Mouse (Mus musculus) lung, embryonic 15.5 days (tissue): ENCODE results near the gene Nkg7. TPM values are rescaled to one million over a fixed set of nuclear protein-coding genes. Genes with fewer than 3 reads are reported as not detected.

Experiments
- ATAC-seq: fragments of 200-750 bp; cut with Nextera tagmentation; 2 replicates; pipeline ENCODE4 v1.8.0; 2017; ENCODE audit warnings: moderate number of reproducible peaks, borderline replicate concordance; ENCODE audit not compliant: low FRiP score, low TSS enrichment; ENCODE audit errors: extremely low read depth
- H3K27ac ChIP-seq: fragments of 300-500 bp; sonication (generic); 2 replicates; pipeline ENCODE4 v1.5.1; 2015; ENCODE audit warnings: moderate library complexity, mild to moderate bottlenecking, inconsistent platforms
- H3K27me3 ChIP-seq: fragments of 300-500 bp; sonication (generic); 2 replicates; pipeline ENCODE4 v1.6.1; 2015; ENCODE audit warnings: inconsistent platforms
- H3K36me3 ChIP-seq: fragments of 300-500 bp; sonication (generic); 2 replicates; pipeline ENCODE4 v1.6.1; 2015; ENCODE audit warnings: inconsistent platforms
- H3K4me1 ChIP-seq: fragments of 300-500 bp; sonication (generic); 2 replicates; pipeline ENCODE4 v1.6.1; 2015; ENCODE audit warnings: inconsistent platforms
- H3K4me2 ChIP-seq: fragments of 300-500 bp; sonication (generic); 2 replicates; pipeline ENCODE4 v1.6.1; 2015; ENCODE audit warnings: inconsistent platforms, mild to moderate bottlenecking, moderate library complexity
- H3K4me3 ChIP-seq: fragments of 300-500 bp; sonication (generic); 2 replicates; pipeline ENCODE4 v1.5.1; 2015; ENCODE audit warnings: mild to moderate bottlenecking, inconsistent platforms
- H3K9ac ChIP-seq: fragments of 300-500 bp; sonication (generic); 2 replicates; pipeline ENCODE4 v1.6.1; 2015; ENCODE audit warnings: inconsistent platforms
- H3K9me3 ChIP-seq: fragments of 300-500 bp; sonication (generic); 2 replicates; pipeline ENCODE4 v1.6.1; 2016; ENCODE audit warnings: inconsistent platforms
- WGBS: fragments of 180-500 bp; shearing (Covaris S2); methylation state at CpG from one replicate; pipeline ENCODE4 v1.1.7; 2015; 5-methylcytosine and 5-hydroxymethylcytosine counted together
- polyA plus RNA-seq: library from polyadenylated mRNA; unstranded; fragments of >200 nt; fragmentation: Nextera tagmentation; extraction: Ambion mirVana; gene quantifications from 2 replicates; pipeline ENCODE4 v1.2.1, GENCODE M21; 2015

Gene Nkg7
- polyA plus RNA-seq, 1 experiment from 2014 or later = 7.7 TPM

DNA sequence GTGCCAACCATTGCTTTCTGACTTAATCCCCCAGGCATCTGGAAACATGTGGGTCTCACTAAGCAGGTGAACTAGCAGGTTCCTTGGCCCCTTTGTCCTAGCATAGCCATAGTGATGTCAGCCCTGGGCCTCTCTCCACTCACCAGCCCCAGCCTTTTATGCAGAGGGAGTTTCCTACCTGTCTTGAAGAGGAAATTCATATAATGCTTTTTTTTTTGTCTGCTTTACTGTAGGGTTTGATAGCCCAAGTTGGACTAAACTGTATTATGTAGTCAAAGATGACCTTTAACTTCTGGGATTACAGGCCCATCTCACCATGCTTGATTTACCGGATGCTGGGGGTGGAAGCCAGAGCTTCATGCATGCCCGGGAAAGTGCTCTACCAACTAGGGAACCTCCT is 12.9 kb downstream of the Nkg7 start:
- H3K36me3 ChIP-seq = peaks cover 23% of the 10 kb centered on the region
- no peak for ATAC-seq
- 95% methylated on average over 2 of the region's 2 CpGs for WGBS
- peaks cover 5% of the 10 kb centered on the region for H3K4me1 ChIP-seq
- H3K9ac ChIP-seq = no peak overlapping the region
- no peak overlapping the region for H3K4me3 ChIP-seq
- H3K9me3 ChIP-seq = no peaks in the 10 kb centered on the region
- H3K27me3 ChIP-seq = no peaks in the 10 kb centered on the region
- H3K4me2 ChIP-seq = no peak overlapping the region
- no peak overlapping the region for H3K27ac ChIP-seq

DNA sequence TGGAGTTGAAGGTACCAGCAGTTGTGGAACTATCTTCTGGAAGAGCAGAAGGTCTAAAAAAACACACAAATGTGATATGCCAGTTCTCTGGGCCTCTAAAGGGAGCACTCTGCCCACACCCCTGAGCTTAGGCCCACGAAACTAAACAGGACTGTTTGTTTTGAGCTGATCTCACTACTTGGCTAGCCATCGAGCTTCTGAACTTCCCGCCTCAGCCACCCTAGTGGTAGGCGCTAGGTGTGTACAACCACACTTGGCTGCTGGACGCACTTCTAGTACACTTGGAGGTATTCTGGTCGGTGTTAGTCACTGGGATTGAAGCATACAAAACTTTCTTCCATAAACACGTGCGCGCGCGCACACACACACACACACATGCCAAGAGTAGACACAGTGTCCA is 14.9 kb downstream of the Nkg7 start:
- peaks cover 40% of the 10 kb centered on the region for H3K36me3 ChIP-seq
- no peak overlapping the region for H3K9ac ChIP-seq
- H3K27me3 ChIP-seq = no peaks in the 10 kb centered on the region
- H3K4me2 ChIP-seq = no peak overlapping the region
- H3K4me3 ChIP-seq = no peak overlapping the region
- no peaks in the 10 kb centered on the region for H3K4me1 ChIP-seq
- 92% methylated on average over 11 of the region's 11 CpGs for WGBS
- ATAC-seq = no peak
- H3K27ac ChIP-seq = no peak overlapping the region
- H3K9me3 ChIP-seq = no peaks in the 10 kb centered on the region

DNA sequence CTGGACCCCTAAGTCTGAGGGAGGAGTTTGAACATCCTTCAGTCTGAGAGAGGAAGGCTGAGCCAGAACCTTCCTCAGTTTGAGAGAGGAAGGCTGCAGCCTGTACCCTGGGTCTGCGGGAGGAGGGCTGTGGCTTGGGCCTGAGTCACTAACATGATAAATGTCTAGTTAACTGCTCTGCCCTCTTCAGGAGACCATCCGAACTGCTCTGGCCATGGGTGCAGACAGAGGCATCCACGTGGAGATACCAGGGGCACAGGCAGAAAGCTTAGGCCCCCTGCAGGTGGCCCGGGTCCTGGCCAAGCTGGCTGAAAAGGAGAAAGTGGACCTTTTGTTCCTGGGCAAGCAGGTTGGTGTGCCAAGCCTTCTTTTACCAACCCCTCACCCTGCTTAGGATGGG is 15.7 kb downstream of the Nkg7 start:
- Histone ChIP-seq H3K27me3 (no peaks in the 10 kb centered on the region), H3K9me3 (no peaks in the 10 kb centered on the region), H3K4me3 (no peak overlapping the region), H3K4me1 (no peaks in the 10 kb centered on the region), H3K27ac (no peak overlapping the region), H3K9ac (no peak overlapping the region), H3K36me3 (peaks cover 49% of the 10 kb centered on the region), H3K4me2 (no peak overlapping the region)
- no peak for ATAC-seq
- 39% methylated on average over 4 of the region's 4 CpGs for WGBS

DNA sequence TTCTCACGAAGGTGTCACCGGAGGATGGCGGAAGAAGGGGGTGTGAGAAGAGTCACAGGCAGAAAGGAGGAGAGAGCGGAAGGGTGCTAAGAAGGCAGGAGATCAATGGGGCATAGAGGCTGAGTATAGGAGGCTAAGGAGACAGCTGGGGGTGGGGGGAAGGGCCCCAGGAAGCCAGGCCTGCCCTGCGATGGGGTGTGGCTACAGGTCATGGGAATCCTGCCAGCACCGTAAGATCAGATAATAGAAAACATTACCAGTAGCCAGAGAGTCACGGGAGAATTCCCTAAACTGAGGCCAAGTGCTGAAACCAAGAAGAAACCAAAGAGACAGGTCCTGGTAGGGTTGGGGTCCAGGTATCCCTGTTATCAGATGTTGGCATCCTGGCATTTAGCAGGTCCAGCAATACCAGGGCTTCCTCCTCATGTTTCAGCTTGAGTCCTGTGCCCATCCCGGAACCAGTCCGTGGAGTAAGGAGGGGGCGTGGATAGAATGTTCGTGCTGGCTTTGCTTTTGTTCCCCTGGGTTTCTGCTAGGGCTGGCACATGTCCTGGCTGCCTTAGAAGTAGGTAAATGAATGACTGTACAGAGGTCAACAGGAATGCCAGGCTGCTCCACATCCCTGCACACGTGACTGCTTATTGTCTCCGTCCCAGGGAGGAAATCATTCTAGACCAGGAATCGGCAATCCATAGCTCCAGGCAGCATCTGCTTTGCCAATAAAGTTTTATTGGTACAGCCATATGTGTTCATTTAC is 16.9 kb downstream of the Nkg7 start:
- no peak for ATAC-seq
- Histone ChIP-seq H3K4me2 (no peak overlapping the region), H3K9ac (no peak overlapping the region), H3K4me1 (no peaks in the 10 kb centered on the region), H3K27ac (no peak overlapping the region), H3K4me3 (no peak overlapping the region), H3K27me3 (no peaks in the 10 kb centered on the region), H3K9me3 (no peaks in the 10 kb centered on the region), H3K36me3 (peaks cover 54% of the 10 kb centered on the region)
- WGBS = 79% methylated on average over 14 of the region's 14 CpGs

DNA sequence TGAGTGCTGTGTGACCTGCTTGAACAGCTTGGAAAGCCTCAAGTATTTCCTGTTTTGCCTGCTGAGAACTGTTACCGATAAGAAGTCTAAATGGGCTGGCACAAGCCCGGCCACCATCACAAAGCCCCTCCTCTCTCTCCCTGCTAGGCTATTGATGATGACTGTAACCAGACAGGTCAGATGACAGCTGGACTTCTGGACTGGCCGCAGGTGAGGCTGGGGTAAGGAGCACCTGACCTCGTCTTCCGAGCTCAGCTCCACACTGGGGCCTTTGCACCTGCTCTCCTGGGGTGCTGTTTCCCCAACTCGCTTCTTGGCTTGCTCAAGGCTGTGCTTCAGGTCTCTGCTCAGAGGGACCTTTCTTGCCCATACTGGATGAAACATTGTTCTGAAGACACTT is 17.5 kb downstream of the Nkg7 start:
- Histone ChIP-seq H3K9me3 (no peaks in the 10 kb centered on the region), H3K36me3 (peaks cover 54% of the 10 kb centered on the region), H3K4me1 (no peaks in the 10 kb centered on the region), H3K9ac (no peak overlapping the region), H3K27me3 (no peaks in the 10 kb centered on the region), H3K4me2 (no peak overlapping the region), H3K4me3 (no peak overlapping the region), H3K27ac (no peak overlapping the region)
- 73% methylated on average over 6 of the region's 6 CpGs for WGBS
- ATAC-seq = no peak

DNA sequence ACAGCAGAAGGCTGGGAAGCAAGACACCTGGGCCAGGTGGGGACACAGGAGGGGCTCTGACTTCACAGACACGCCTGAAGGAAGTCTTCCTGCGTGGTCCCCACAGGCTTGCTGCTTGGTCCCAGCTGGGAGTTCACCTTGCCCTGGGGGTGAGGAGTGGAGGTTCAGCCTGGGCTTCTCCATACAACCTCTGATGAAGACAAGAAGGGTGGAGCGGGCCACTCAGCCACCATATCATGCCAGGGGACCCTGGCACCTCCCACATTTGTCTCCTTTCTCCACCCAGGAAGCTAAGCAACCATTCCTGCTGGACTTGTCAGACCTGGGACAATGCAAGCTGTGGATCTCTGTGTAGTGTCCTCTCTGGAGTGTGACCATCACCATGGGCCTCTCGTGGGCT is 26.0 kb downstream of the Nkg7 start, which contains the start of gene Vsig10l:
Vsig10l (plus strand) TSS at position 301 of the 400 bp plus-strand sequence.
- WGBS = 57% methylated on average over 4 of the region's 4 CpGs
- no peak within 1 kb of the TSS for H3K4me3 ChIP-seq
- no peak within 1 kb of the TSS for H3K9ac ChIP-seq
- H3K4me2 ChIP-seq = no peak within 1 kb of the TSS
- H3K4me1 ChIP-seq = peaks cover 16% of the 10 kb centered on the region
- H3K36me3 ChIP-seq = 0 out of 2 replicates have a peak, but pooled peaks cover 3% of the 10 kb centered on the region
- no peak for ATAC-seq
- H3K9me3 ChIP-seq = no peaks in the 10 kb centered on the region
- peaks cover 9% of the 10 kb centered on the region for H3K27me3 ChIP-seq
- H3K27ac ChIP-seq = no peak within 1 kb of the TSS

DNA sequence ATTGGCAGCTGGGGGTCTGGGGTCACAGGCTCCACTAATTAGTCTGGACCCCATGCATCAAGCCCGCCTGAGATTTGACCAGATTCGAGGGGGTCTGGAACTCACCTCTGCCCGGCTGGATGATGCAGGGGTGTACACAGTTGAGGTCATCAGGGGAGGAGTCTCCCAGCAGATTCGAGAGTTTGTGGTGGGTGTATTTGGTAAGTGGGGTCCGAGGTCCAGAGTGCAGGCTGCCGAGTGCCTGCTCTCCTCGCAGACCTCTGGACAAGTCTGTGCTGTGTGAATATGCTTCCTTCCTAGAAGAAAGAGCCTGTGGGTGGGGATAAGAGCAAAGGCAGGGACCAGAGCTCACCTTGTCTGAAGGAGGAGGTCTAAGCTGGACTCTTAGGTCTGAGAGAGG is 27.1 kb downstream of the Nkg7 start:
- Histone ChIP-seq H3K4me1 (peaks cover 16% of the 10 kb centered on the region), H3K27ac (no peak overlapping the region), H3K4me3 (no peak overlapping the region), H3K9ac (no peak overlapping the region), H3K36me3 (no peaks in the 10 kb centered on the region), H3K27me3 (peaks cover 9% of the 10 kb centered on the region), H3K9me3 (no peaks in the 10 kb centered on the region), H3K4me2 (no peak overlapping the region)
- ATAC-seq = no peak
- WGBS = 68% methylated on average over 7 of the region's 7 CpGs

DNA sequence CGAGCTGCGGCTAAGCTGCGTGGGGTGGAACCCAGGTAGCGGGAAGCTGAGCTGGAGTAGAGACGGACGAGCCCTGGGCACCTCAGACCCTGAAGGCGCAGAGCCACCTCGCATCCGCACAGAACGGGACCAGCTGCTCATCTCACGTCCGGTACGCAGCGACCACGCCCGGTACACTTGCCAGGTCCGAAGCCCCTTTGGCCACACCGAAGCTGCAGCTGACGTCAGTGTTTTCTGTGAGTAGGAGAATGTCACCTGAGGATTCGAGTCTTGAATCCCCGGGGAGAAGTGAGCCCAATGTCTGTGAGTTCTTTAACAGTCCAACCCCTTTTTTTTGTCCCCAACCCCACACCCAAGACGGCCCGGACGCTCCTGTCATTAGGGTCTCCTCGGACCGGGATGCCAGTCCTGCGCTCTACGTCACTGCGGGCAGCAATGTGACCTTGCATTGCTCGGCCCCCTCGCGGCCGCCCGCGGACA is 28.0 kb downstream of the Nkg7 start:
- Histone ChIP-seq H3K27me3 (peaks cover 9% of the 10 kb centered on the region), H3K9me3 (no peaks in the 10 kb centered on the region), H3K36me3 (no peaks in the 10 kb centered on the region), H3K4me1 (peaks cover 16% of the 10 kb centered on the region), H3K4me2 (peak overlapping the region; percentile 95), H3K27ac (no peak overlapping the region), H3K9ac (peak overlapping the region; percentile 47; the same call in 1 of the 2 replicates), H3K4me3 (peak overlapping the region; percentile 51)
- 6% methylated on average over 35 of the region's 35 CpGs for WGBS
- no peak; the same call in 1 of the 2 replicates for ATAC-seq

DNA sequence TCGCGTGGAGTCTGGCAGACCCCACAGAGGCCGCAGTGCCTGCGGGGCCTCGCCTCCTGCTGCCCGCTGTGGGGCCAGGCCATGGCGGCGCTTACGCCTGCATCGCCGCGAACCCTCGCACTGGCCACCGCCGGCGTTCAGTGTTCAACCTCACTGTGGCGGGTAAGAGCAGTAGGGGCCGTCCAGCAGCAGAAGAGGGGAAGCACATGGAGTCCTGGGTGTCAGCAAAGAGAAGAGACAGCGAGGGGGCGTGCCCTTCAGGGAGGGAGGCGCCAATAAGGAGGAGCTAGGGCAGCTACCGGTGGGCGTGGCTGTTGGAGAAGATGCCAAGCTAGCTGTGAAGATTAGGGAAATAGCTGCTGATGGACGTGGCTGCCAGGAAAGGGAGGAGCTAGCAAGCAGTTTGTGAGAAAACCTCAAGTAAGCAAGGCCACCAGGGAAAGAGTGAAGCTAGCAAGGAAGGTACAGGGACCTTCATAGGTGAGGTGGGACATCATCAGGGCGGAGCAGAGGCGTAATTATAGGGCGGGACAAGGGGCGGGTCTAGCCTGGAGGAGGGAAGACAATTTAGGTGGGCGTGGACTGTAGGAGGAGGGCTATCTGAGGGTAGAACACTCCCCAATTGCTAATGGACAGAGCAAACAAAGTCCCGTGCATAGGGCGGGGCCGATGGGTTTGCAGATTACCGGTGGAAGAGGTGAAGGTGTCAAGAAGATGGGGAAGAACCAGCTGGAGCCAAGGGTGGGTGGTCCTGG is 28.6 kb downstream of the Nkg7 start:
- no peaks in the 10 kb centered on the region for H3K9me3 ChIP-seq
- peaks cover 9% of the 10 kb centered on the region for H3K27me3 ChIP-seq
- H3K27ac ChIP-seq = no peak overlapping the region
- peak overlapping the region; percentile 51 for H3K4me3 ChIP-seq
- ATAC-seq = peak; percentile 90
- peak overlapping the region; percentile 47; the same call in 1 of the 2 replicates for H3K9ac ChIP-seq
- H3K4me1 ChIP-seq = peaks cover 16% of the 10 kb centered on the region
- peak overlapping the region; percentile 95 for H3K4me2 ChIP-seq
- under 1% methylated on average over 33 of the region's 33 CpGs for WGBS
- no peaks in the 10 kb centered on the region for H3K36me3 ChIP-seq

DNA sequence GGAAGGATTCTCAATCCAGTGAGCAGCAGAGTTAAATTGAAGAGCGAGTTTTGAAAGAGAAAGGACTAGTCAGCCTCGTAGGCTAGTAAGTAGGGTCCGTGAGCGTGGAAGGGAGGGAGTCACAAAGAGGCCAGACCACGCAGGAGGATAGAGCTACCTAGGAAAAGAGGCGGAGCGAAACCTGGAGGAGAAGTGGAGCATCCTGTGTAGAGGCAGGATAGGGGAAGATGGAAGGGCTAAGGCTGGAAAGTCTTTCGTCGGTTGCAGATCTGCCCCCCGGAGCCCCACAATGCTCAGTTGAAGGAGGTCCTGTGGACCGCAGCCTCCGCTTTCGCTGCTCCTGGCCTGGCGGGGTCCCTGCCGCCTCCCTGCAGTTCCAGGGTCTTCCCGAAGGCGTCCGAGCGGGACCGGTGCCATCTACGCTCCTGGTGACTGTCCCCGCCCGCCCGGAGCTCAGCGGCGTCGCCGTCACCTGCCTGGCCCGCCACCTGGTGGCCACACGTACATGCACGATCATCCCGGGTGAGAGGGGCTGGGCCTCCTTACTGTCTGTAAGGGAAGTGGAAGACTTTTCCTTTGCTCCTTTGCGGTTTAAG is 29.3 kb downstream of the Nkg7 start:
- H3K27ac ChIP-seq = no peak overlapping the region; the same call in 1 of the 2 replicates
- WGBS = 2% methylated on average over 28 of the region's 33 CpGs
- peak overlapping the region; percentile 24; the same call in 1 of the 2 replicates for H3K9ac ChIP-seq

DNA sequence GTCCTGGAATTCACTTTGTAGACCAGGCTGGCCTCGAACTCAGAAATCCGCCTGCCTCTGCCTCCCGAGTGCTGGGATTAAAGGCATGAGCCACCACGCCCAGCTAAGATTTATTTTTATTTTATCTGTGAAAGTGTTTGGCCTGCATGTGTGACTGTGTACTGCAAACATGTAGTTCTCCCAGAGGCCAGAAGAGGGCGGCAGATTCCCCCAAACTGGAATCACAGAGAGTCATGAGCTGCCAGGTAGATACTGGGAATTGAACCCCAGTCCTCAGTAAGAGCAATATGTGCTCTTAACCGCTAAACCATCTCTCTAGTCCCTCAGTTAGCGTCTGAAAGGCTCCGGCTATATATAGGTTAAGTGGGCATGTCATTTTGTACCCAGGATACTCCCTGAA is 33.5 kb downstream of the Nkg7 start:
- no peak overlapping the region for H3K27ac ChIP-seq
- H3K36me3 ChIP-seq = no peaks in the 10 kb centered on the region
- H3K9me3 ChIP-seq = no peaks in the 10 kb centered on the region
- H3K4me2 ChIP-seq = no peak overlapping the region
- H3K27me3 ChIP-seq = peaks cover 5% of the 10 kb centered on the region
- ATAC-seq = no peak
- no peak overlapping the region for H3K4me3 ChIP-seq
- H3K4me1 ChIP-seq = peaks cover 9% of the 10 kb centered on the region
- no peak overlapping the region for H3K9ac ChIP-seq
- 42% methylated on average over 8 of the region's 8 CpGs for WGBS

More for the DNA sequence above, 29.3 kb downstream of the Nkg7 start:
- peak; percentile 55 for ATAC-seq
- peak overlapping the region; percentile 51 for H3K4me3 ChIP-seq
- peaks cover 16% of the 10 kb centered on the region for H3K4me1 ChIP-seq
- peak overlapping the region; percentile 95 for H3K4me2 ChIP-seq
- H3K36me3 ChIP-seq = no peaks in the 10 kb centered on the region
- H3K27me3 ChIP-seq = peaks cover 9% of the 10 kb centered on the region
- no peaks in the 10 kb centered on the region for H3K9me3 ChIP-seq
